In genomic region chr3:89963221-89963763, GRCm38 (mm10) we compare ENCODE assay signal across 8 mouse cellular contexts. TPM values are rescaled to one million over a fixed set of nuclear protein-coding genes. Genes with fewer than 3 reads are reported as not detected.
DNase-seq lines count a peak whose midpoint lies in the region; ATAC-seq lines count a peak whose summit lies in the region.

TSS of gene Atp8b2 (minus strand) at chr3:89963508.

- H3K9me3 ChIP-seq in kidney, embryonic 14.5 days (ENCODE audit: control insufficient read depth, low read length) = no peaks in the 10 kb centered on the region
- H3K9me3 ChIP-seq in liver, embryonic 11.5 days (ENCODE audit: control insufficient read depth, low read length) = no peaks in the 10 kb centered on the region

- peak within 1 kb of the TSS; percentile 84 for H3K4me3 ChIP-seq in kidney, embryonic 14.5 days (ENCODE audit: low read length)
- peak within 1 kb of the TSS; percentile 83 for H3K4me3 ChIP-seq in liver, embryonic 11.5 days (ENCODE audit: low read depth, low read length)

- peak; percentile 44 for ATAC-seq in kidney, embryonic 14.5 days (ENCODE audit: low FRiP score, low TSS enrichment)
- peak; percentile 19; the same call in 1 of the 2 replicates for ATAC-seq in liver, embryonic 11.5 days (replicated peaks; ENCODE audit: low FRiP score)

- peak within 1 kb of the TSS; percentile 93 for H3K9ac ChIP-seq in kidney, embryonic 14.5 days (ENCODE audit: low read depth, low read length)
- peak within 1 kb of the TSS; percentile 70 for H3K9ac ChIP-seq in liver, embryonic 11.5 days (ENCODE audit: low read depth, low read length)

- H3K4me1 ChIP-seq in kidney, embryonic 14.5 days (ENCODE audit: control insufficient read depth, insufficient read depth, low read length) = peaks cover 30% of the 10 kb centered on the region
- peaks cover 29% of the 10 kb centered on the region for H3K4me1 ChIP-seq in liver, embryonic 11.5 days (replicated peaks; ENCODE audit: control insufficient read depth, insufficient read depth, low read length)

- H3K27me3 ChIP-seq in kidney, embryonic 14.5 days (ENCODE audit: control insufficient read depth, insufficient read depth, low read length) = no peaks in the 10 kb centered on the region
- no peaks in the 10 kb centered on the region; the same call in 1 of the 2 replicates for H3K27me3 ChIP-seq in liver, embryonic 11.5 days (replicated peaks; ENCODE audit: control insufficient read depth, insufficient read depth, low read length)

- DNase-seq in urinary bladder, adult 18-20 months (ENCODE audit: low spot score in 2 of 2) = peak; percentile 34 to 35
- no peak for DNase-seq in urinary bladder, postnatal 10 days (ENCODE audit: low spot score)
- DNase-seq in embryo, embryonic 10.5 days (ENCODE audit: low spot score) = peak; percentile 86
- peak; percentile 68 to 75 for DNase-seq in heart, adult 18-20 months
- DNase-seq in liver, embryonic 11.5 days (ENCODE audit: low spot score) = no peak
- DNase-seq in natural killer cell, adult 2 months (ENCODE audit: low spot score in 2 of 2) = peak; percentile 31 to 44
- peak; percentile 45 to 60 for DNase-seq in thymus, adult 18-20 months

- H3K4me2 ChIP-seq in kidney, embryonic 14.5 days (replicated peaks; ENCODE audit: low read depth, low read length) = peak within 1 kb of the TSS; percentile 94
- peak within 1 kb of the TSS; percentile 88 for H3K4me2 ChIP-seq in liver, embryonic 11.5 days

- 0% methylated on average over 34 of the region's 35 CpGs for WGBS in kidney, embryonic 14.5 days
- WGBS in liver, embryonic 11.5 days = under 1% methylated on average over 34 of the region's 35 CpGs

- peak within 1 kb of the TSS; percentile 88 for H3K27ac ChIP-seq in kidney, embryonic 14.5 days (ENCODE audit: low read depth, low read length)
- peak within 1 kb of the TSS; percentile 79 for H3K27ac ChIP-seq in liver, embryonic 11.5 days (ENCODE audit: low read depth, low read length)

- peaks cover 5% of the 10 kb centered on the region; the same call in 1 of the 2 replicates for H3K36me3 ChIP-seq in kidney, embryonic 14.5 days (ENCODE audit: control insufficient read depth, insufficient read depth, low read length)
- no peaks in the 10 kb centered on the region for H3K36me3 ChIP-seq in liver, embryonic 11.5 days (ENCODE audit: control insufficient read depth, insufficient read depth, low read length)

RNA-seq across cellular contexts. Expression of gene Atp8b2, which starts in this region (rescaled TPM):
- total RNA-seq in heart, adult 18-20 months (2021) = 10 to 100 TPM; 14.7 to 14.9 TPM
- 8.4 and 17.3 TPM in 2 replicates for polyA plus RNA-seq in kidney, embryonic 14.5 days (2014; fragmentation: Nextera tagmentation; extraction: Ambion mirVana)
- polyA plus RNA-seq in liver, embryonic 11.5 days (2014; fragmentation: Nextera tagmentation; extraction: Ambion mirVana) = 7.7 and 9.1 TPM in 2 replicates

Comparison
In these comparisons a context has a peak if more than half of its experiments do, and no peak if none do; other contexts are left out.
1. DNase-seq: peak in urinary bladder, adult 18-20 months (2 of 2), embryo, embryonic 10.5 days (single experiment), heart, adult 18-20 months (2 of 2), natural killer cell, adult 2 months (2 of 2) and thymus, adult 18-20 months (2 of 2); none in urinary bladder, postnatal 10 days (single experiment) and liver, embryonic 11.5 days (single experiment).